24 mouse cellular contexts compared by ENCODE assay signal in genomic region chr11:69423885-69424284, GRCm38 (mm10). TPM values are rescaled to one million over a fixed set of nuclear protein-coding genes. Genes with fewer than 3 reads are reported as not detected.
DNase-seq lines count a peak whose midpoint lies in the region; ATAC-seq and TF ChIP-seq lines count a peak whose summit lies in the region.
"Had no signal": no experiment of that assay in that cellular context is flagged by ENCODE, and none has a peak within 500 bp of the region (broad histone marks: within the 10 kb centered on the region; RNA-seq: fewer than 3 reads in every experiment).

No protein-coding gene starts in this region.

- ATAC-seq in liver, postnatal 0 days, result peak; percentile 6; the same call in 1 of the 2 replicates
- ATAC-seq in intestine, embryonic 15.5 days, result peak; percentile 34
- ATAC-seq: forebrain, embryonic 13.5 days; forebrain, embryonic 16.5 days had no signal

- no peaks in the 10 kb centered on the region for H3K9me3 ChIP-seq in liver, postnatal 0 days (ENCODE audit: low read length)
- H3K9me3 ChIP-seq in intestine, embryonic 15.5 days, result no peaks in the 10 kb centered on the region
- H3K9me3 ChIP-seq: forebrain, embryonic 10.5 days; forebrain, embryonic 13.5 days; heart, embryonic 10.5 days; heart, embryonic 13.5 days; hindbrain, embryonic 12.5 days; hindbrain, embryonic 15.5 days had no signal

- no peaks in the 10 kb centered on the region for H3K79me2 ChIP-seq in macrophage (ENCODE audit: inconsistent target)

- H3K4me1 ChIP-seq in liver, postnatal 0 days (ENCODE audit: insufficient read depth), result peaks cover 19% of the 10 kb centered on the region
- H3K4me1 ChIP-seq in intestine, embryonic 15.5 days (replicated peaks), result peaks cover 26% of the 10 kb centered on the region

- H3K4me3 ChIP-seq in liver, postnatal 0 days (ENCODE audit: low read depth, low read length), result no peak overlapping the region
- H3K4me3 ChIP-seq in intestine, embryonic 15.5 days (replicated peaks), result no peak overlapping the region
- H3K4me3 ChIP-seq in macrophage (ENCODE audit: inconsistent target), result no peak overlapping the region
- H3K4me3 ChIP-seq: forebrain, embryonic 10.5 days; forebrain, embryonic 13.5 days; heart, adult 2 months; heart, embryonic 10.5 days; heart, embryonic 13.5 days; hindbrain, embryonic 12.5 days; hindbrain, embryonic 15.5 days had no signal

- no peak overlapping the region for H3K27ac ChIP-seq in liver, postnatal 0 days (ENCODE audit: low read depth)
- 0 out of 2 replicates have a peak overlapping the region, but pooled peaks have one; percentile 32 for H3K27ac ChIP-seq in intestine, embryonic 15.5 days
- peak overlapping the region; percentile 39 for H3K27ac ChIP-seq in macrophage
- H3K27ac ChIP-seq: forebrain, embryonic 10.5 days; forebrain, embryonic 13.5 days; heart, adult 2 months; heart, embryonic 10.5 days; heart, embryonic 13.5 days; hindbrain, embryonic 12.5 days; hindbrain, embryonic 15.5 days had no signal

- H3K36me3 ChIP-seq in liver, postnatal 0 days (replicated peaks; ENCODE audit: insufficient read depth, low read length), result no peaks in the 10 kb centered on the region
- H3K36me3 ChIP-seq in intestine, embryonic 15.5 days, result no peaks in the 10 kb centered on the region
- no peaks in the 10 kb centered on the region for H3K36me3 ChIP-seq in macrophage (ENCODE audit: inconsistent target)
- H3K36me3 ChIP-seq: forebrain, embryonic 10.5 days; heart, embryonic 10.5 days; heart, embryonic 13.5 days; hindbrain, embryonic 12.5 days; hindbrain, embryonic 15.5 days had no signal

- WGBS in liver, postnatal 0 days (ENCODE audit: insufficient replicate concordance), result 28% methylated on average over 6 of the region's 6 CpGs
- 51% methylated on average over 6 of the region's 6 CpGs for WGBS in intestine, embryonic 15.5 days
- WGBS in macrophage (ENCODE audit: missing documents), result 42% methylated on average over 6 of the region's 6 CpGs

- DNase-seq in liver, postnatal 0 days, result no peak
- DNase-seq in liver, result no peak
- DNase-seq in cerebellum, adult 9-11 months, result no peak
- DNase-seq in urinary bladder, postnatal 4 days (ENCODE audit: low spot score in 2 of 2), result no peak
- no peak for DNase-seq in heart, postnatal 4 days
- DNase-seq: adrenal gland, adult 2 months; adrenal gland, postnatal 25 days; B cell, adult 2 months; cerebellum, adult 2 months; cerebellum, postnatal 10 days; gastrocnemius, postnatal 10 days; gastrocnemius, postnatal 36 days; heart, adult 2 months; heart, postnatal 14 days had no signal

- TF ChIP-seq CTCF in liver, postnatal 0 days (IDR thresholded peaks at IDR 0.05; ENCODE audit: low read depth), result no peak

- H3K9ac ChIP-seq in liver, postnatal 0 days (replicated peaks), result no peak overlapping the region
- no peak overlapping the region for H3K9ac ChIP-seq in intestine, embryonic 15.5 days
- H3K9ac ChIP-seq: forebrain, embryonic 13.5 days; heart, embryonic 13.5 days; hindbrain, embryonic 12.5 days; hindbrain, embryonic 15.5 days had no signal

- no peak overlapping the region for H3K4me2 ChIP-seq in liver, postnatal 0 days (ENCODE audit: low read depth, low read length)
- H3K4me2 ChIP-seq in intestine, embryonic 15.5 days (replicated peaks), result peak overlapping the region; percentile 22; the same call in 1 of the 2 replicates
- H3K4me2 ChIP-seq: forebrain, embryonic 13.5 days; heart, embryonic 13.5 days; hindbrain, embryonic 12.5 days; hindbrain, embryonic 15.5 days had no signal

- TF ChIP-seq EP300 in liver, postnatal 0 days (IDR thresholded peaks at IDR 0.05; ENCODE audit: low read depth), result no peak

- peaks cover 20% of the 10 kb centered on the region for H3K27me3 ChIP-seq in liver, postnatal 0 days (ENCODE audit: insufficient read depth, low read length)
- H3K27me3 ChIP-seq in intestine, embryonic 15.5 days (replicated peaks), result peaks cover 14% of the 10 kb centered on the region; the same call in 1 of the 2 replicates

RNA-seq across cellular contexts. Expression of gene Kdm6b, which starts 10.4 kb away (rescaled TPM):
- 7.4 and 8.2 TPM in 2 replicates for polyA plus RNA-seq in liver, postnatal 0 days (2015; fragmentation: Nextera tagmentation; extraction: Ambion mirVana)
- polyA plus RNA-seq in intestine, embryonic 15.5 days (2015; fragmentation: Nextera tagmentation; extraction: Ambion mirVana), result 23.7 and 24.3 TPM in 2 replicates
- 100 to 1,000 TPM in 17 of 26 experiments, 10 to 100 TPM in 9; 22.8 to 979 (median 248) TPM for total RNA-seq in macrophage (2018; cell fraction: chromatin; rRNA removed)
- total RNA-seq in macrophage (2018; cell fraction: cytosol; rRNA removed), result 100 to 1,000 TPM in 4 of 26 experiments, 10 to 100 TPM in 22; 10.2 to 238 (median 34.9) TPM
- total RNA-seq in macrophage (2018; cell fraction: nucleus; rRNA removed), result 100 to 1,000 TPM in 14 of 26 experiments, 10 to 100 TPM in 12; 16.8 to 645 (median 137) TPM
- polyA plus RNA-seq in macrophage (2018), result 4.5 to 15.0 TPM (median 11.0 TPM) in 3 replicates
- total RNA-seq in heart, postnatal 4 days (2021), result 10 to 100 TPM; 48.3 to 49.7 TPM

RNA-seq across cellular contexts. Expression of gene Tmem88, which starts 25.9 kb away (rescaled TPM):
- polyA plus RNA-seq in liver, postnatal 0 days (2015; fragmentation: Nextera tagmentation; extraction: Ambion mirVana), result 12.3 and 14.0 TPM in 2 replicates
- 30.7 and 32.1 TPM in 2 replicates for polyA plus RNA-seq in intestine, embryonic 15.5 days (2015; fragmentation: Nextera tagmentation; extraction: Ambion mirVana)
- 10 to 100 TPM in 7 of 26 experiments, 1 to 10 TPM in 15, under 1 TPM in 3, not detected in 1; 0.46 to 36.3 (median 4.9) TPM for total RNA-seq in macrophage (2018; cell fraction: chromatin; rRNA removed)
- total RNA-seq in macrophage (2018; cell fraction: cytosol; rRNA removed), result 1 to 10 TPM in 4 of 26 experiments, under 1 TPM in 19, not detected in 3; 0.05 to 1.7 (median 0.34) TPM
- 10 to 100 TPM in 6 of 26 experiments, 1 to 10 TPM in 13, under 1 TPM in 1, not detected in 6; 0.36 to 23.4 (median 3.3) TPM for total RNA-seq in macrophage (2018; cell fraction: nucleus; rRNA removed)
- 0.09 TPM in 1 of 3 replicates, not detected in the others for polyA plus RNA-seq in macrophage (2018)
- 10 to 100 TPM; 37.1 to 38.3 TPM for total RNA-seq in heart, postnatal 4 days (2021)
- total RNA-seq: granulocyte monocyte progenitor cell, adult 5-6 weeks had no signal

RNA-seq across cellular contexts. Expression of gene Cyb5d1, which starts 28.5 kb away (rescaled TPM):
- 4.7 and 5.4 TPM in 2 replicates for polyA plus RNA-seq in liver, postnatal 0 days (2015; fragmentation: Nextera tagmentation; extraction: Ambion mirVana)
- 22.7 and 24.8 TPM in 2 replicates for polyA plus RNA-seq in intestine, embryonic 15.5 days (2015; fragmentation: Nextera tagmentation; extraction: Ambion mirVana)
- 10 to 100 TPM; 10.2 to 51.5 (median 24.5) TPM for total RNA-seq in macrophage (2018; cell fraction: chromatin; rRNA removed)
- 10 to 100 TPM; 16.0 to 40.0 (median 24.4) TPM for total RNA-seq in macrophage (2018; cell fraction: cytosol; rRNA removed)
- 10 to 100 TPM; 17.0 to 48.9 (median 26.3) TPM for total RNA-seq in macrophage (2018; cell fraction: nucleus; rRNA removed)
- polyA plus RNA-seq in macrophage (2018), result 25.0 to 35.1 TPM (median 31.3 TPM) in 3 replicates
- total RNA-seq in heart, postnatal 4 days (2021), result 10 to 100 TPM; 21.3 to 22.1 TPM

RNA-seq across cellular contexts. Expression of gene Naa38, which starts 28.6 kb away (rescaled TPM):
- polyA plus RNA-seq in liver, postnatal 0 days (2015; fragmentation: Nextera tagmentation; extraction: Ambion mirVana), result 83.7 and 83.9 TPM in 2 replicates
- polyA plus RNA-seq in intestine, embryonic 15.5 days (2015; fragmentation: Nextera tagmentation; extraction: Ambion mirVana), result 154 and 182 TPM in 2 replicates
- total RNA-seq in macrophage (2018; cell fraction: chromatin; rRNA removed), result 10 to 100 TPM in 1 of 26 experiments, 1 to 10 TPM in 18, not detected in 7; 1.8 to 14.1 (median 4.3) TPM
- 100 to 1,000 TPM in 5 of 26 experiments, 10 to 100 TPM in 21; 63.9 to 111 (median 87.7) TPM for total RNA-seq in macrophage (2018; cell fraction: cytosol; rRNA removed)
- 10 to 100 TPM in 19 of 26 experiments, 1 to 10 TPM in 7; 5.4 to 34.6 (median 15.8) TPM for total RNA-seq in macrophage (2018; cell fraction: nucleus; rRNA removed)
- 60.0 to 104 TPM (median 95.8 TPM) in 3 replicates for polyA plus RNA-seq in macrophage (2018)
- 100 to 1,000 TPM in 1 of 2 experiments, 10 to 100 TPM in 1; 92.3 to 101 TPM for total RNA-seq in heart, postnatal 4 days (2021)

RNA-seq across cellular contexts. Expression of gene Chd3, which starts 54.7 kb away (rescaled TPM):
- 7.8 and 8.7 TPM in 2 replicates for polyA plus RNA-seq in liver, postnatal 0 days (2015; fragmentation: Nextera tagmentation; extraction: Ambion mirVana)
- 39.9 and 44.1 TPM in 2 replicates for polyA plus RNA-seq in intestine, embryonic 15.5 days (2015; fragmentation: Nextera tagmentation; extraction: Ambion mirVana)
- 100 to 1,000 TPM in 25 of 26 experiments, 10 to 100 TPM in 1; 63.9 to 453 (median 249) TPM for total RNA-seq in macrophage (2018; cell fraction: chromatin; rRNA removed)
- 10 to 100 TPM; 29.0 to 87.7 (median 51.6) TPM for total RNA-seq in macrophage (2018; cell fraction: cytosol; rRNA removed)
- 100 to 1,000 TPM in 19 of 26 experiments, 10 to 100 TPM in 7; 53.3 to 254 (median 120) TPM for total RNA-seq in macrophage (2018; cell fraction: nucleus; rRNA removed)
- polyA plus RNA-seq in macrophage (2018), result 43.6 to 105 TPM (median 82.3 TPM) in 3 replicates
- total RNA-seq in heart, postnatal 4 days (2021), result 10 to 100 TPM; 75.3 to 76.7 TPM

Comparison
In these comparisons a context has a peak if more than half of its experiments do, and no peak if none do; other contexts are left out.
1. RNA of gene Tmem88, which starts 25.9 kb away (polyA plus RNA-seq): 30.7 to 32.1 TPM in intestine, embryonic 15.5 days and 12.3 to 14.0 TPM in liver, postnatal 0 days; 0.09 TPM in macrophage; every median in the first group is over 10 times any median in the second.